Mouse (Mus musculus) forelimb bud, embryonic 11.5 days (tissue): ENCODE data around the gene Prima1.

Experiments used
- DNase-seq: peaks from one replicate; pipeline ENCODE4 v3.0.0-alpha.2; 2012; ENCODE audit warnings: low read depth, low spot score

Gene Prima1

GRCm38 (mm10) chr12:103155406-103155805 lies 86.5 kb downstream of the Prima1 start:
- no peak for DNase-seq

- DNase-seq = no peak
Measured at GRCm38 (mm10) chr12:103154927-103155326, 87.0 kb downstream of the Prima1 start.

- DNase-seq = no peak
Measured at GRCm38 (mm10) chr12:103150247-103150646, 91.7 kb downstream of the Prima1 start.
